Mouse (Mus musculus) large intestine, adult 2 months (tissue): ENCODE results near the gene Gm5089. TPM values are rescaled to one million over a fixed set of nuclear protein-coding genes. Genes with fewer than 3 reads are reported as not detected.
A peak's percentile ranks its signal among the peaks of the same experiment; 100 is the strongest.

Source experiments
- DNase-seq: peaks from one replicate; pipeline ENCODE4 v3.0.0-alpha.2; 2012; ENCODE audit warnings: low read depth, low spot score
- WGBS: fragments of 180-500 bp; shearing (Covaris S2); methylation state at CpG from one replicate; pipeline ENCODE4 v1.1.7; 2018; 5-methylcytosine and 5-hydroxymethylcytosine counted together
- polyA plus RNA-seq: library from polyadenylated mRNA; depleted of rRNA; stranded (reverse); fragments of >200 nt; gene quantifications from 2 replicates; pipeline ENCODE4 v1.2.3, GENCODE M21; 2012; rRNA removed

The Gm5089 gene
- polyA plus RNA-seq: 0.07 TPM in 1 of 2 replicates, not detected in the other

GRCm38 (mm10) chr14:122450496-122451382, at the start of gene Gm5089:
TSS of gene Gm5089 (minus strand) at chr14:122451115.
- DNase-seq: peak; percentile 36
- 1% methylated on average over 59 of the region's 59 CpGs for WGBS

- no peak for DNase-seq
Measured at GRCm38 (mm10) chr14:122492015-122492414, 41.1 kb upstream of the Gm5089 start.

GRCm38 (mm10) chr14:122491521-122491920, 40.6 kb upstream of the Gm5089 start:
- 72% methylated on average over 6 of the region's 6 CpGs for WGBS
- DNase-seq: no peak

More at GRCm38 (mm10) chr14:122492015-122492414, 41.1 kb upstream of the Gm5089 start:
- WGBS: 72% methylated on average over 1 of the region's 1 CpGs

GRCm38 (mm10) chr14:122490441-122491328, 39.8 kb upstream of the Gm5089 start, which contains the start of gene Gm10837:
TSS of gene Gm10837 (plus strand) at chr14:122490586.
- no peak for DNase-seq
- 1% methylated on average over 51 of the region's 51 CpGs for WGBS

GRCm38 (mm10) chr14:122489686-122490414, 38.9 kb upstream of the Gm5089 start:
- WGBS: 12% methylated on average over 12 of the region's 12 CpGs
- DNase-seq: no peak

GRCm38 (mm10) chr14:122489041-122489440, 38.1 kb upstream of the Gm5089 start:
- DNase-seq: no peak
- 3% methylated on average over 5 of the region's 5 CpGs for WGBS

- 10% methylated on average over 5 of the region's 5 CpGs for WGBS
- DNase-seq: no peak
Measured at GRCm38 (mm10) chr14:122487366-122487765, 36.5 kb upstream of the Gm5089 start.

GRCm38 (mm10) chr14:122486611-122487010, 35.7 kb upstream of the Gm5089 start:
- WGBS: 6% methylated on average over 1 of the region's 1 CpGs
- DNase-seq: no peak

GRCm38 (mm10) chr14:122485635-122486181, 34.8 kb upstream of the Gm5089 start:
- WGBS: 9% methylated on average over 12 of the region's 12 CpGs
- no peak for DNase-seq

- whole genome bisulfite sequencing: 4% methylated on average over 24 of the region's 24 CpGs
- DNase-seq: no peak
Measured at GRCm38 (mm10) chr14:122484844-122485551, 34.1 kb upstream of the Gm5089 start.

GRCm38 (mm10) chr14:122484458-122484843, 33.5 kb upstream of the Gm5089 start:
- DNase-seq: no peak
- 7% methylated on average over 4 of the region's 4 CpGs for WGBS

GRCm38 (mm10) chr14:122483556-122484421, 32.9 kb upstream of the Gm5089 start:
- WGBS: 4% methylated on average over 18 of the region's 18 CpGs
- DNase-seq: no peak

- DNase-seq: no peak
- WGBS: 8% methylated on average over 5 of the region's 5 CpGs
Measured at GRCm38 (mm10) chr14:122483024-122483385, 32.1 kb upstream of the Gm5089 start.

GRCm38 (mm10) chr14:122482081-122483023, 31.4 kb upstream of the Gm5089 start:
- DNase-seq: no peak
- WGBS: 6% methylated on average over 38 of the region's 38 CpGs

GRCm38 (mm10) chr14:122481181-122481580, 30.3 kb upstream of the Gm5089 start:
- WGBS: 8% methylated on average over 15 of the region's 15 CpGs
- DNase-seq: no peak

- WGBS: 13% methylated on average over 2 of the region's 2 CpGs
- DNase-seq: no peak
Measured at GRCm38 (mm10) chr14:122480355-122480754, 29.4 kb upstream of the Gm5089 start.
